Mouse (Mus musculus) liver (tissue): Measurements from ENCODE around the gene Cyp2j9.
"Not testable (repeated sequence)": the region's sequence is repeated elsewhere in the genome, so short reads cannot be mapped to it uniquely, and the experiment has no call there.

Experiments used
- DNase-seq: peaks from one replicate; pipeline ENCODE4 v3.0.0-alpha.2; 2020; ENCODE audit warnings: mixed read lengths

Cyp2j9 gene

GRCm38 (mm10) chr4:96590911-96591790 is at the start of gene Cyp2j9:
Gene Cyp2j9, minus strand, starts transcription at chr4:96591578.
- peak; percentile 12 for DNase-seq

- DNase-seq = no peak
These were observed 44.1 kb upstream of the Cyp2j9 start for GRCm38 (mm10) chr4:96635455-96635854.

- no peak for DNase-seq
These were observed 31.1 kb upstream of the Cyp2j9 start for GRCm38 (mm10) chr4:96622474-96622873.

GRCm38 (mm10) chr4:96591791-96592150 is 393 bp upstream of the Cyp2j9 start:
- DNase-seq = peak; percentile 18

GRCm38 (mm10) chr4:96581425-96582088 is 9.8 kb downstream of the Cyp2j9 start:
- no peak for DNase-seq

GRCm38 (mm10) chr4:96580351-96580750 is 11.0 kb downstream of the Cyp2j9 start:
- not testable (repeated sequence) for DNase-seq

- no peak for DNase-seq
These were observed 21.9 kb downstream of the Cyp2j9 start for GRCm38 (mm10) chr4:96569442-96569841.

GRCm38 (mm10) chr4:96567988-96568387 is 23.4 kb downstream of the Cyp2j9 start:
- no peak for DNase-seq

GRCm38 (mm10) chr4:96565808-96566207 is 25.6 kb downstream of the Cyp2j9 start:
- no peak for DNase-seq

GRCm38 (mm10) chr4:96560464-96560863 is 30.9 kb downstream of the Cyp2j9 start:
- no peak for DNase-seq

GRCm38 (mm10) chr4:96559781-96560180 is 31.6 kb downstream of the Cyp2j9 start:
- no peak for DNase-seq

- peak; percentile 15 for DNase-seq
These were observed 38.1 kb downstream of the Cyp2j9 start, which contains the start of gene Cyp2j6 for GRCm38 (mm10) chr4:96553133-96553819. Gene Cyp2j6, minus strand, starts transcription at chr4:96553661.

GRCm38 (mm10) chr4:96551619-96552018 is 39.8 kb downstream of the Cyp2j9 start:
- no peak for DNase-seq

- DNase-seq = no peak
These were observed 45.4 kb downstream of the Cyp2j9 start for GRCm38 (mm10) chr4:96545976-96546375.

- no peak for DNase-seq
These were observed 65.6 kb downstream of the Cyp2j9 start for GRCm38 (mm10) chr4:96525772-96526171.

GRCm38 (mm10) chr4:96522256-96522655 is 69.1 kb downstream of the Cyp2j9 start:
- no peak for DNase-seq
